Mouse (Mus musculus) heart, embryonic 14.5 days (tissue): ENCODE data around the gene Tgfb1. TPM values are rescaled to one million over a fixed set of nuclear protein-coding genes. Genes with fewer than 3 reads are reported as not detected.

Source experiments
- ATAC-seq: fragments of 200-750 bp; cut with Nextera tagmentation; 2 replicates; pipeline ENCODE4 v1.8.0; 2017; ENCODE audit warnings: low read depth, moderate TSS enrichment; ENCODE audit not compliant: insufficient number of reproducible peaks, insufficient read depth, low FRiP score
- H3K27ac ChIP-seq, 2 experiments: fragments of 200-500 bp in 1 of 2; fragments of 300-500 bp in 1 of 2; sonication (generic) in 1 of 2; replicated peaks in 1 of 2; 2 replicates each; pipeline ENCODE4 v1.5.1; 2012 to 2014; ENCODE audit warnings: low read depth in 2 of 2, low read length in 2 of 2, control low read depth in 1 of 2, mild to moderate bottlenecking in 1 of 2, mixed read lengths in 1 of 2; ENCODE audit not compliant: control insufficient read depth in 1 of 2, insufficient read depth in 1 of 2
- H3K27me3 ChIP-seq: fragments of 300-500 bp; sonication (generic); 2 replicates; pipeline ENCODE4 v1.6.1; 2014; ENCODE audit warnings: mild to moderate bottlenecking, low read length, control low read depth; ENCODE audit not compliant: control insufficient read depth, insufficient read depth
- H3K36me3 ChIP-seq: fragments of 300-500 bp; sonication (generic); 2 replicates; pipeline ENCODE4 v1.6.1; 2014; ENCODE audit warnings: mild to moderate bottlenecking, control low read depth, low read length, mixed read lengths; ENCODE audit not compliant: control insufficient read depth, insufficient read depth
- H3K4me1 ChIP-seq, 2 experiments: fragments of 200-500 bp in 1 of 2; fragments of 300-500 bp in 1 of 2; sonication (generic) in 1 of 2; 2 replicates each; pipeline ENCODE4 v1.6.1; 2012 to 2014; ENCODE audit warnings: low read length in 2 of 2, control low read depth in 1 of 2, mixed read lengths in 1 of 2; ENCODE audit not compliant: control insufficient read depth in 2 of 2, insufficient read depth in 2 of 2
- H3K4me2 ChIP-seq: fragments of 300-500 bp; sonication (generic); 2 replicates; pipeline ENCODE4 v1.6.1; 2014; ENCODE audit warnings: mild to moderate bottlenecking, low read length
- H3K4me3 ChIP-seq, 2 experiments: fragments of 200-500 bp in 1 of 2; fragments of 300-500 bp in 1 of 2; sonication (generic) in 1 of 2; 2 replicates each; pipeline ENCODE4 v1.5.1; 2012 to 2014; ENCODE audit warnings: low read length in 2 of 2, mild to moderate bottlenecking in 2 of 2, control low read depth in 1 of 2, low read depth in 1 of 2, moderate library complexity in 1 of 2; ENCODE audit not compliant: control insufficient read depth in 1 of 2, insufficient read depth in 1 of 2
- H3K9ac ChIP-seq: fragments of 300-500 bp; sonication (generic); 2 replicates; pipeline ENCODE4 v1.6.1; 2014; ENCODE audit warnings: mild to moderate bottlenecking, low read length
- H3K9me3 ChIP-seq: fragments of 300-500 bp; sonication (generic); 2 replicates; pipeline ENCODE4 v1.6.1; 2016; ENCODE audit warnings: low read length, control low read depth; ENCODE audit not compliant: control insufficient read depth
- WGBS: fragments of 180-500 bp; shearing (Covaris S2); extraction: QIAGEN DNeasy Blood & Tissue Kit; methylation state at CpG from one replicate; pipeline ENCODE4 v1.1.7; 2014; 5-methylcytosine and 5-hydroxymethylcytosine counted together
- polyA plus RNA-seq: library from polyadenylated mRNA; unstranded; fragments of >200 nt; fragmentation: Nextera tagmentation; extraction: Ambion mirVana; gene quantifications from 2 replicates; pipeline ENCODE4 v1.2.1, GENCODE M21; 2014

Tgfb1 gene
- polyA plus RNA-seq, 1 experiment from 2014 or later, result 4.5 TPM

DNA sequence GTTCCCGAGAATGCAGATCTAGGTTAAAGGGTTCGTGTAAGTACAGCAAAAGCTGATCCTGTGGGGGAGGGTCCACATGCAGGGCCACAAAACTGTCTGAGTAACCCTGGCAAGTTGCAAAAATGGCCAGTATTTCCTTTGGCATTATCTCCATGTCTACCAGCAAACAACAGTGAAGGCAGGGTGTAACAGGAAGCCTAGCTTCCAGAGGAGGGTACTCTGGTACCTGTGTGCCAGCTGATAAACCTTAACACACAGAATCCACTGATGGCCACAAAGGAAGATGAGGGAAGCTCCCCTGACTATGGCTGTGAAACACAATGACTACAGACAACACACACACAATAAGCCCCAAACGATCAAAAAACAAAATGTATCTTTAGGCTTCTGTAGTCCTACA lies 51.5 kb downstream of the Tgfb1 start:
- Histone ChIP-seq H3K4me3 (no peak overlapping the region), H3K9me3 (no peaks in the 10 kb centered on the region), H3K27me3 (no peaks in the 10 kb centered on the region), H3K36me3 (peaks cover 100% of the 10 kb centered on the region), H3K4me1 (no peaks in the 10 kb centered on the region), H3K9ac (no peak overlapping the region), H3K4me2 (no peak overlapping the region), H3K27ac (no peak overlapping the region)
- ATAC-seq, result no peak
- WGBS, result 96% methylated on average over 3 of the region's 3 CpGs

DNA sequence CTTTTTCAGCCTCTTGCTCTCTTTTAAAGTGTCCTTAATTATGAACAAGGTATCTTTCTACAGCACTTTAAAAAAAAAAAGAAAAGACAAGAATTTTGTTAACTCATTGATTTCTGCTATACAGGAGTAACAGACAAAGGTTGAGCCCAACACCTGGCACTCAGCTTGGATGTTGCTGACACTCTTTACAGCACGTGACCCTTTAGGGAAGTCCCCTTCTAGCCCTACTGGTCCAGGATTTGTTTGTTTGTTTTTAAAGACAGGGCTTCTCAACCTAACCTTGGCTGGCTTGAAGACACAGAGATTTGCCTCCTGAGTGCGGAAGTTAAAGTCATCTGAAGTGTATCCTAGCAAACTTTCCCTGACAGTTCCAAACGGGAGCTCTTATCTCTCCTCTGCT lies 60.0 kb downstream of the Tgfb1 start:
- no peaks in the 10 kb centered on the region for H3K27me3 ChIP-seq
- 45% methylated on average over 3 of the region's 3 CpGs for WGBS
- no peak overlapping the region for H3K4me2 ChIP-seq
- H3K4me3 ChIP-seq, result no peak overlapping the region
- no peak for ATAC-seq
- peaks cover 0 to 5% of the 10 kb centered on the region in 2 experiments; a peak in 2 of 4 replicates for H3K4me1 ChIP-seq
- no peaks in the 10 kb centered on the region for H3K9me3 ChIP-seq
- no peak overlapping the region for H3K9ac ChIP-seq
- no peak overlapping the region for H3K27ac ChIP-seq
- H3K36me3 ChIP-seq, result peaks cover 100% of the 10 kb centered on the region

- Histone ChIP-seq H3K27me3 (no peaks in the 10 kb centered on the region), H3K4me2 (peak overlapping the region; percentile 98), H3K4me3 (peak overlapping the region; percentile 89 to 93; a peak in 3 of 4 replicates), H3K9me3 (no peaks in the 10 kb centered on the region), H3K4me1 (peaks cover 4 to 23% of the 10 kb centered on the region in 2 experiments; a peak in 3 of 4 replicates), H3K9ac (peak overlapping the region; percentile 98), H3K27ac (peak overlapping the region in 1 of 2 experiments; percentile 96; a peak in 1 of 4 replicates), H3K36me3 (peaks cover 44% of the 10 kb centered on the region)
- ATAC-seq, result no peak
Observed at GRCm38 (mm10) chr7:25753076-25753475, 66.3 kb downstream of the Tgfb1 start.

DNA sequence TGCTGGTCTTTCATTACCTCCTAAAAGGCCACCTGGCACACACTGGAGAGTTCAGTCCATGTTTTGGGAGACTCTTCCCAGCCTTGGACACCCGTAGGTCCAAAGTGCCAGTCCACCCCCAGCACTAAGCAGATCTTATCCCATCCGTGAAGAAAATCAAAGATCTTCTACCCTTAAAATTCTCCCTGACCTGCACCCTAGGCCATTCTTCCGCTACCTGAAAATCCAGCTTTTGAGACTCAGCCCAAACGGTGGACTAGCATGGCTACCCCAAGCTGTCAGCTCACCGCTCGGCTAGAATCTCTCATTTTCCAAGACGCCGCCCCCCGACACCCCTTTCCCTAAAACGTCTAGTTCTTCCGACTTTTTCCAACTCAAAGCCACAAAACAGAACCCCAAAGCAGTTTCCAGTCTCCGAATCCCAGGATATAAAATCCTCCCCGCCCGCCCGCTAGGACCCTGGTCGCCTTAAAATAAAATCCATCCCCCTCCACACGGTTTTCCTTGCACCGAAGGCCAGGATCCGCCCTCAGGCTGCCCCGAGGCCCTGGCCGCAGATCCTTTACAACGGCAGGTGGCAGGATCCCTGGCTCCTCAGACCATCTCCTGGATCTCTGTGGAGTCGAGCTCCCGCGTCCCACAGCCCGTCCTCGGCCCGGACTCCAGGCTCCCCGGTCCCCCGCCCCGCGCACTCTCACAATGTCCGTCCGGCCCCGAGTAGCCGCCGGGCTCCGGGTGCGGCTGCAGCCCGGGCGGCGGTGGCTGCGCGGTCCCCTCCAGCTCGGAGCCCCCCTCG lies 67.0 kb downstream of the Tgfb1 start:
- under 1% methylated on average over 45 of the region's 46 CpGs for WGBS
- Histone ChIP-seq H3K9me3 (no peaks in the 10 kb centered on the region), H3K27me3 (no peaks in the 10 kb centered on the region), H3K27ac (peak overlapping the region; percentile 96 to 97), H3K36me3 (peaks cover 41% of the 10 kb centered on the region), H3K4me3 (peak overlapping the region; percentile 89 to 93), H3K4me2 (peak overlapping the region; percentile 98), H3K4me1 (peaks cover 4 to 23% of the 10 kb centered on the region in 2 experiments; a peak in 3 of 4 replicates), H3K9ac (peak overlapping the region; percentile 98)
- peak; percentile 10; the same call in 1 of the 2 replicates for ATAC-seq

- H3K9ac ChIP-seq, result peak overlapping the region; percentile 98
- H3K4me2 ChIP-seq, result peak overlapping the region; percentile 98
- peaks cover 4 to 23% of the 10 kb centered on the region in 2 experiments; a peak in 3 of 4 replicates for H3K4me1 ChIP-seq
- 0% methylated on average over 30 of the region's 30 CpGs for WGBS
- ATAC-seq, result no peak
- H3K4me3 ChIP-seq, result peak overlapping the region; percentile 89 to 93
- H3K27ac ChIP-seq, result peak overlapping the region; percentile 96 to 97
- no peaks in the 10 kb centered on the region for H3K27me3 ChIP-seq
- H3K36me3 ChIP-seq, result peaks cover 36% of the 10 kb centered on the region
- no peaks in the 10 kb centered on the region for H3K9me3 ChIP-seq
Observed at GRCm38 (mm10) chr7:25754439-25754737, 67.6 kb downstream of the Tgfb1 start.

Other genes with a start within 250 kb of the Tgfb1 start
- gene Ceacam1, start 209.4 kb upstream of the Tgfb1 start, polyA plus RNA-seq, result 3.9 and 4.5 TPM in 2 replicates
- 0.20 TPM in 1 of 2 replicates, not detected in the other for gene Ceacam2, start 147.1 kb upstream of the Tgfb1 start, polyA plus RNA-seq
- not detected in 2 replicates for gene Erich4, start 71.1 kb upstream of the Tgfb1 start, polyA plus RNA-seq
- 62.7 and 66.3 TPM in 2 replicates for gene Dmac2, start 67.6 kb upstream of the Tgfb1 start, polyA plus RNA-seq
- gene B3gnt8, start 60.3 kb upstream of the Tgfb1 start, polyA plus RNA-seq, result 3.2 and 3.5 TPM in 2 replicates
- gene Bckdha, start 28.0 kb upstream of the Tgfb1 start, polyA plus RNA-seq, result 46.8 and 55.5 TPM in 2 replicates
- 33.9 and 35.8 TPM in 2 replicates for gene Exosc5, start 27.8 kb upstream of the Tgfb1 start, polyA plus RNA-seq
- gene Tmem91, start 11.8 kb upstream of the Tgfb1 start, polyA plus RNA-seq, result 1.6 and 2.2 TPM in 2 replicates
- 29.4 and 30.5 TPM in 2 replicates for gene B9d2, start 6.2 kb upstream of the Tgfb1 start, polyA plus RNA-seq
- 23.4 and 24.5 TPM in 2 replicates for gene Ccdc97, start 32.1 kb downstream of the Tgfb1 start, polyA plus RNA-seq
- gene Hnrnpul1, start 67.8 kb downstream of the Tgfb1 start, polyA plus RNA-seq, result 47.2 and 50.9 TPM in 2 replicates
- gene Axl, start 101.7 kb downstream of the Tgfb1 start, polyA plus RNA-seq, result 38.9 and 42.1 TPM in 2 replicates
- 3.0 and 3.1 TPM in 2 replicates for gene Cyp2s1, start 129.9 kb downstream of the Tgfb1 start, polyA plus RNA-seq
- not detected in 2 replicates for gene Cyp2b10, start 210.6 kb downstream of the Tgfb1 start, polyA plus RNA-seq